ENCODE assay signal across 8 mouse cellular contexts in the genomic region with DNA sequence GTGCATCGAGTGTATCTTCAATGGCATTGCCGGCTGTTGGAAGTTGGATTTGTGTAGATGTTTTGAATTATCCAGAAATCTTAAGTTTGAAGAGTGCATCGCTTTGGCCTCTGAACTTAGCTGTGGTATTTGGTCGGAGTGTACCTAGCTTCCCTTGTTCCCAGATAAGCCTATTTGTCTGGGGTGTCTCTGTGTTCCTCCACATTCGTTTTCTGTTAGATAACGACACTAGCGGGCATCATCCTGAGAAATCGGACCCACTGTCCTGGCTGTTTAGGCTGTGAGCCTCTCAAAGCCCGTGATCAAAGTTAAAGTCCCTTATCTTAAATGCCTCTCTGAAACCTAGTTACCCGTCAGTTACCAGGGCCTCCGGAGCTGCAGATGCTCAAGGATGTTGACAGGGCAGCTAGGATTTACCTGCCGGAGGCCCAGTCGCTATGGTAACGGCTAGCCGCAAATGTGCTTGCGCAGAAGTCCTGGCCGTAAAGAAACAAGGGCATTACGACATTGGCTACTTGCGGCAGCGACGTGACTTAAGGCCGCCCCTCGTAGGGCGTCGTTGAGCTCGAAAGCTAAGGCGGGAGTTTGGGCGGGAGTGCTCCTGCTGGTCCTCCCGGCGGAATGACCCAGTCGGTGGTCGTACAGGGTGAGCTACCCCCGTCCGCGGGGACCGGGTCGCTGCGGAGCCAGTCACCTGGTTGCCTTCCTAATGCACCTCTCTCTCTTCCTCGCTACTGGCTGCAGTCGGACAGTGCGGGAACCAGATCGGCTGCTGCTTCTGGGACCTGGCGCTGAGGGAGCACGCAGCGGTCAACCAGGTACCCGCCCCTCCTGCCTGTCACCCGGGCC. TPM values are rescaled to one million over a fixed set of nuclear protein-coding genes. Genes with fewer than 3 reads are reported as not detected.
DNase-seq lines count a peak whose midpoint lies in the region; ATAC-seq lines count a peak whose summit lies in the region.

A gene (minus strand): TSS at position 453 of the 849 bp plus-strand sequence.
A gene (plus strand): TSS at position 515 of the 849 bp plus-strand sequence.

- peak within 1 kb of the TSS; percentile 67 for H3K9ac ChIP-seq in hindbrain, embryonic 11.5 days (ENCODE audit: low read depth, low read length)

- ATAC-seq in hindbrain, embryonic 11.5 days (ENCODE audit: low FRiP score): peak; percentile 93

- 5% methylated on average over 47 of the region's 47 CpGs for WGBS in hindbrain, embryonic 11.5 days

- H3K4me2 ChIP-seq in hindbrain, embryonic 11.5 days (replicated peaks; ENCODE audit: low read depth, low read length): peak within 1 kb of the TSS; percentile 61

- H3K27ac ChIP-seq in hindbrain, embryonic 11.5 days (ENCODE audit: low read depth, low read length): no peak within 1 kb of the TSS

- H3K4me3 ChIP-seq in hindbrain, embryonic 11.5 days (ENCODE audit: low read depth, low read length): peak within 1 kb of the TSS; percentile 52

- peak; percentile 88 for DNase-seq in Muller cell, postnatal 12 days (ENCODE audit: inconsistent ontology term)
- peak; percentile 96 for DNase-seq in cerebellum, adult 9-11 months
- DNase-seq in frontal cortex, adult 2 months (ENCODE audit: extremely low spot score in 1 of 2, low spot score in 1 of 2): peak; percentile 95 to 96
- peak; percentile 93 for DNase-seq in hindbrain, embryonic 11.5 days (ENCODE audit: low spot score)
- DNase-seq in layer of hippocampus, postnatal 10 days (ENCODE audit: low spot score in 2 of 2): peak; percentile 92
- peak; percentile 95 for DNase-seq in lung, postnatal 10 days
- peak; percentile 83 for DNase-seq in ovary, postnatal 36 days (ENCODE audit: low spot score)
- DNase-seq in thymus, postnatal 25 days: peak; percentile 91

- H3K36me3 ChIP-seq in hindbrain, embryonic 11.5 days (ENCODE audit: control insufficient read depth, insufficient read depth, low read length): no peaks in the 10 kb centered on the region

- no peaks in the 10 kb centered on the region for H3K9me3 ChIP-seq in hindbrain, embryonic 11.5 days (ENCODE audit: control insufficient read depth, low read length)

- no peaks in the 10 kb centered on the region for H3K27me3 ChIP-seq in hindbrain, embryonic 11.5 days (ENCODE audit: control insufficient read depth, insufficient read depth, low read length)

- H3K4me1 ChIP-seq in hindbrain, embryonic 11.5 days (replicated peaks; ENCODE audit: control insufficient read depth, insufficient read depth, low read length): no peaks in the 10 kb centered on the region

RNA-seq across cellular contexts. Expression of the first gene that starts in this region (rescaled TPM):
- 24.2 and 29.7 TPM in 2 replicates for polyA plus RNA-seq in frontal cortex, adult 2 months (2012; rRNA removed)
- 14.4 and 20.2 TPM in 2 replicates for polyA plus RNA-seq in hindbrain, embryonic 11.5 days (2014; fragmentation: Nextera tagmentation; extraction: Ambion mirVana)
- total RNA-seq in layer of hippocampus, postnatal 10 days (2021): 10 to 100 TPM; 13.1 to 14.5 TPM

RNA-seq across cellular contexts. Expression of the second gene that starts in this region (rescaled TPM):
- polyA plus RNA-seq in frontal cortex, adult 2 months (2012; rRNA removed): 4.3 and 4.4 TPM in 2 replicates
- polyA plus RNA-seq in hindbrain, embryonic 11.5 days (2014; fragmentation: Nextera tagmentation; extraction: Ambion mirVana): 22.7 and 23.4 TPM in 2 replicates
- 1 to 10 TPM; 4.1 to 4.6 TPM for total RNA-seq in layer of hippocampus, postnatal 10 days (2021)
